Mouse (Mus musculus): Measurements from ENCODE around the gene Pafah1b1. TPM values are rescaled to one million over a fixed set of nuclear protein-coding genes. Genes with fewer than 3 reads are reported as not detected.

Gene Pafah1b1
- polyA plus RNA-seq, 1 experiment from 2014 or later: 90.2 TPM

- 20% methylated on average over 8 of the region's 8 CpGs for WGBS
- ATAC-seq (replicated peaks; ENCODE audit: low FRiP score): no peak
- no peak for DNase-seq (ENCODE audit: low spot score)
Observed at GRCm38 (mm10) chr11:74637486-74637885, 87.0 kb downstream of the Pafah1b1 start.

GRCm38 (mm10) chr11:74634490-74635275, 89.8 kb downstream of the Pafah1b1 start:
- no peaks in the 10 kb centered on the region for H3K9me3 ChIP-seq (ENCODE audit: control insufficient read depth, low read length)
- H3K4me1 ChIP-seq (replicated peaks; ENCODE audit: control insufficient read depth, insufficient read depth, low read length): peaks cover 4% of the 10 kb centered on the region; the same call in 1 of the 2 replicates
- H3K27ac ChIP-seq (ENCODE audit: low read depth, low read length): no peak overlapping the region
- H3K4me3 ChIP-seq (ENCODE audit: low read depth, low read length): no peak overlapping the region
- H3K36me3 ChIP-seq (ENCODE audit: control insufficient read depth, insufficient read depth, low read length): no peaks in the 10 kb centered on the region
- no peak overlapping the region for H3K4me2 ChIP-seq (ENCODE audit: low read depth, low read length, severe bottlenecking)
- WGBS: 65% methylated on average over 5 of the region's 5 CpGs
- DNase-seq (ENCODE audit: low spot score) (peak; percentile 80), ATAC-seq (replicated peaks; ENCODE audit: low FRiP score) (peak; percentile 43; the same call in 1 of the 2 replicates)
- 0 out of 2 replicates have a peak, but pooled peaks cover 2% of the 10 kb centered on the region for H3K27me3 ChIP-seq (ENCODE audit: control insufficient read depth, insufficient read depth, low read length)
- no peak overlapping the region for H3K9ac ChIP-seq (ENCODE audit: low read length)

More at GRCm38 (mm10) chr11:74637486-74637885, 87.0 kb downstream of the Pafah1b1 start:
- H3K4me2 ChIP-seq (ENCODE audit: low read depth, low read length, severe bottlenecking): peak overlapping the region; percentile 97
- peak overlapping the region; percentile 87 for H3K9ac ChIP-seq (ENCODE audit: low read length)
- H3K9me3 ChIP-seq (ENCODE audit: control insufficient read depth, low read length): no peaks in the 10 kb centered on the region
- peak overlapping the region; percentile 62 for H3K4me3 ChIP-seq (ENCODE audit: low read depth, low read length)
- 0 out of 2 replicates have a peak, but pooled peaks cover 2% of the 10 kb centered on the region for H3K27me3 ChIP-seq (ENCODE audit: control insufficient read depth, insufficient read depth, low read length)
- no peaks in the 10 kb centered on the region for H3K36me3 ChIP-seq (ENCODE audit: control insufficient read depth, insufficient read depth, low read length)
- H3K27ac ChIP-seq (ENCODE audit: low read depth, low read length): no peak overlapping the region
- H3K4me1 ChIP-seq (replicated peaks; ENCODE audit: control insufficient read depth, insufficient read depth, low read length): peaks cover 4% of the 10 kb centered on the region; the same call in 1 of the 2 replicates

GRCm38 (mm10) chr11:74631880-74632789, 92.3 kb downstream of the Pafah1b1 start:
- no peak overlapping the region for H3K27ac ChIP-seq (ENCODE audit: low read depth, low read length)
- no peak overlapping the region for H3K9ac ChIP-seq (ENCODE audit: low read length)
- no peak overlapping the region for H3K4me2 ChIP-seq (ENCODE audit: low read depth, low read length, severe bottlenecking)
- H3K36me3 ChIP-seq (ENCODE audit: control insufficient read depth, insufficient read depth, low read length): no peaks in the 10 kb centered on the region
- 72% methylated on average over 7 of the region's 7 CpGs for WGBS
- no peak for ATAC-seq (replicated peaks; ENCODE audit: low FRiP score)
- no peaks in the 10 kb centered on the region for H3K27me3 ChIP-seq (ENCODE audit: control insufficient read depth, insufficient read depth, low read length)
- no peak for DNase-seq (ENCODE audit: low spot score)
- H3K4me3 ChIP-seq (ENCODE audit: low read depth, low read length): no peak overlapping the region
- no peaks in the 10 kb centered on the region for H3K4me1 ChIP-seq (replicated peaks; ENCODE audit: control insufficient read depth, insufficient read depth, low read length)
- H3K9me3 ChIP-seq (ENCODE audit: control insufficient read depth, low read length): no peaks in the 10 kb centered on the region

- Histone ChIP-seq H3K27me3 (ENCODE audit: control insufficient read depth, insufficient read depth, low read length) (no peaks in the 10 kb centered on the region), H3K4me2 (ENCODE audit: low read depth, low read length, severe bottlenecking) (no peak overlapping the region), H3K27ac (ENCODE audit: low read depth, low read length) (no peak overlapping the region), H3K36me3 (ENCODE audit: control insufficient read depth, insufficient read depth, low read length) (no peaks in the 10 kb centered on the region), H3K4me1 (replicated peaks; ENCODE audit: control insufficient read depth, insufficient read depth, low read length) (no peaks in the 10 kb centered on the region), H3K9ac (ENCODE audit: low read length) (no peak overlapping the region), H3K9me3 (ENCODE audit: control insufficient read depth, low read length) (no peaks in the 10 kb centered on the region), H3K4me3 (ENCODE audit: low read depth, low read length) (no peak overlapping the region)
- DNase-seq (ENCODE audit: low spot score) (no peak), ATAC-seq (replicated peaks; ENCODE audit: low FRiP score) (no peak)
- WGBS: 94% methylated on average over 3 of the region's 3 CpGs
Observed at GRCm38 (mm10) chr11:74627481-74627880, 97.0 kb downstream of the Pafah1b1 start.

GRCm38 (mm10) chr11:74625333-74625732, 99.1 kb downstream of the Pafah1b1 start:
- H3K4me2 ChIP-seq (ENCODE audit: low read depth, low read length, severe bottlenecking): no peak overlapping the region
- no peak for ATAC-seq (replicated peaks; ENCODE audit: low FRiP score)
- DNase-seq (ENCODE audit: low spot score): no peak

More at GRCm38 (mm10) chr11:74625333-74625732, 99.1 kb downstream of the Pafah1b1 start:
- Histone ChIP-seq H3K4me1 (replicated peaks; ENCODE audit: control insufficient read depth, insufficient read depth, low read length) (no peaks in the 10 kb centered on the region), H3K27me3 (ENCODE audit: control insufficient read depth, insufficient read depth, low read length) (peaks cover 4% of the 10 kb centered on the region), H3K36me3 (ENCODE audit: control insufficient read depth, insufficient read depth, low read length) (no peaks in the 10 kb centered on the region), H3K9ac (ENCODE audit: low read length) (no peak overlapping the region), H3K4me3 (ENCODE audit: low read depth, low read length) (no peak overlapping the region), H3K27ac (ENCODE audit: low read depth, low read length) (no peak overlapping the region), H3K9me3 (ENCODE audit: control insufficient read depth, low read length) (no peaks in the 10 kb centered on the region)

Other genes starting within 250 kb of the Pafah1b1 start
- 1.3 and 1.8 TPM in 2 replicates for gene Rap1gap2, start 113.8 kb downstream of the Pafah1b1 start, polyA plus RNA-seq (2014; fragmentation: Nextera tagmentation; extraction: Ambion mirVana)
- 1.5 and 2.0 TPM in 2 replicates for gene Ccdc92b, start 105.1 kb downstream of the Pafah1b1 start, polyA plus RNA-seq (2014; fragmentation: Nextera tagmentation; extraction: Ambion mirVana)
- 18.9 and 21.9 TPM in 2 replicates for gene Cluh, start 75.2 kb downstream of the Pafah1b1 start, polyA plus RNA-seq (2014; fragmentation: Nextera tagmentation; extraction: Ambion mirVana)
- gene Mettl16, start 46.2 kb upstream of the Pafah1b1 start, polyA plus RNA-seq (2014; fragmentation: Nextera tagmentation; extraction: Ambion mirVana): 53.3 and 57.0 TPM in 2 replicates
- gene Mnt, start 106.2 kb upstream of the Pafah1b1 start, polyA plus RNA-seq (2014; fragmentation: Nextera tagmentation; extraction: Ambion mirVana): 5.8 and 6.0 TPM in 2 replicates
- gene Sgsm2, start 172.4 kb upstream of the Pafah1b1 start, polyA plus RNA-seq (2014; fragmentation: Nextera tagmentation; extraction: Ambion mirVana): 8.6 and 9.2 TPM in 2 replicates
- gene Tsr1, start 173.4 kb upstream of the Pafah1b1 start, polyA plus RNA-seq (2014; fragmentation: Nextera tagmentation; extraction: Ambion mirVana): 54.0 and 57.4 TPM in 2 replicates
- gene Smg6, start 201.2 kb upstream of the Pafah1b1 start, polyA plus RNA-seq (2014; fragmentation: Nextera tagmentation; extraction: Ambion mirVana): 19.8 TPM in 2 replicates
- 25.3 and 26.3 TPM in 2 replicates for gene Srr, start 201.3 kb upstream of the Pafah1b1 start, polyA plus RNA-seq (2014; fragmentation: Nextera tagmentation; extraction: Ambion mirVana)

Measured in forebrain, embryonic 11.5 days (tissue).